Mouse (Mus musculus): ENCODE measurements at regions not wholly inside any gene's neighbourhood (a gene's known extent, or its start where the extent isn't known, plus 50 kb on each side); places are given as distances from the start of the nearest gene placed in this dataset.

GRCm38 (mm10) chr2:21974599-21974998, 252.7 kb upstream of the Myo3a start:
- TF ChIP-seq REST (IDR thresholded peaks at IDR 0.05; ENCODE audit: insufficient read depth, insufficient read length) (no peak), POLR2A (IDR thresholded peaks at IDR 0.05; ENCODE audit: insufficient read length, low read depth) (no peak), USF1 (IDR thresholded peaks at IDR 0.05; ENCODE audit: low read depth) (no peak), MAX (IDR thresholded peaks at IDR 0.05; ENCODE audit: low read depth) (no peak), E2F4 (IDR thresholded peaks at IDR 0.05; ENCODE audit: insufficient read depth) (no peak), SRF (IDR thresholded peaks at IDR 0.05; ENCODE audit: control insufficient read depth, insufficient read length, low read depth) (no peak), CEBPB (IDR thresholded peaks at IDR 0.05; ENCODE audit: insufficient read depth, poor library complexity, severe bottlenecking) (no peak), POLR2AphosphoS2 (IDR thresholded peaks at IDR 0.05; ENCODE audit: insufficient read length, low read depth) (no peak), MYOG (IDR thresholded peaks at IDR 0.05; ENCODE audit: control insufficient read depth in 1 of 3, insufficient read depth in 1 of 3, insufficient read length in 2 of 3, low read depth in 2 of 3) (no peak), MYOD1 (IDR thresholded peaks at IDR 0.05; ENCODE audit: control insufficient read depth in 1 of 3, insufficient read length in 2 of 3, low read depth in 2 of 3) (peak in 2 of 3 experiments; percentile 26 to 51), TCF3 (IDR thresholded peaks at IDR 0.05; ENCODE audit: insufficient read length, low read depth) (no peak), TCF12 (IDR thresholded peaks at IDR 0.05; ENCODE audit: insufficient read depth, poor library complexity, severe bottlenecking) (no peak)

Data from myocyte (in vitro differentiated cells).